Mouse (Mus musculus): ENCODE measurements around the gene Ube2q1. TPM values are rescaled to one million over a fixed set of nuclear protein-coding genes. Genes with fewer than 3 reads are reported as not detected.

Ube2q1 gene
- polyA plus RNA-seq (2015; fragmentation: Nextera tagmentation; extraction: Ambion mirVana), result 7.2 and 8.3 TPM in 2 replicates

DNA sequence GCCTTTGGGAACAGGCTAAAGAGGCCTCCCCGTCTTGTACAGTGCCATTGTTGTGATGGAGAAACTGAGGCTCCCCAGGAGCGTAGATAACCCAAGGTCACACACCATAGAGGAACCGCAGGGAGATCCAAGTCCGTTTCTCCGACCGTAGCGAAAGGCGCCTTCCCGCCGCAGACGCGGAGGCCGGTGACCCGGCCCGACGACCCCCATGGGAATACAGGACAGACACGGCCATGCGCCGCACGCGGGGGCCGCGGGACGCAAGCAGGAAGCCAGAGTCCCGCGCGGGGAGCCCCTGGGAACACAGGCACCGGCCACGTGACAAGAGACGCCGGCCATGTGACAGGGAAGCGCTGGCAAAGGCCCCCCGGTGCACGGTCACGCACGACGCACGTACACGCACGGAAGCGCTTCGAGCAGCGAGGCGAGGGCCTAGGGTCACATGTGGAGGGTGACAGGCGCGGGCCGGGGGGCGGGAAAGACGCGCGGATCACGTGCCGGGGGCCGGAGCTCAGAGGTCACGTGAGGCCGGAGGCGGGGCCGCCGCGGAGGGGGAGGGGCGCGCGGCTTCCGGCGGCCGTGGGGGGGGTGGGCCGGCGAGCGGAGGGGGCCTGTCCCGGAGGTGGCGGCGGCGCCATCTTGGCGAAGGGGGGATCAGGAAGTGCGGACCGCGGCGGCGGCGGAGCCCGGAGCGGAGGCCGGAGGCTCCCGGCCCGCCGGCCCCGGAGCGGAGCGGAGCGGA is at the start of gene Ube2q1:
Gene Ube2q1, plus strand, starts transcription at position 649 of the 742 bp plus-strand sequence.
- Histone ChIP-seq H3K4me2 (ENCODE audit: low read depth, low read length) (peak within 1 kb of the TSS; percentile 92), H3K4me3 (ENCODE audit: low read length) (peak within 1 kb of the TSS; percentile 75), H3K4me1 (ENCODE audit: control insufficient read depth, insufficient read depth, low read length) (peaks cover 27% of the 10 kb centered on the region), H3K9me3 (replicated peaks; ENCODE audit: control insufficient read depth, low read length) (no peaks in the 10 kb centered on the region), H3K27me3 (ENCODE audit: control insufficient read depth, insufficient read depth, low read length) (no peaks in the 10 kb centered on the region), H3K27ac (ENCODE audit: low read length) (peak within 1 kb of the TSS; percentile 95), H3K36me3 (ENCODE audit: control insufficient read depth, insufficient read depth) (peaks cover 17% of the 10 kb centered on the region), H3K9ac (ENCODE audit: low read length) (peak within 1 kb of the TSS; percentile 92)
- under 1% methylated on average over 67 of the region's 90 CpGs for WGBS
- peak; percentile 93 for ATAC-seq (replicated peaks; ENCODE audit: extremely low read depth, insufficient read depth, low FRiP score)

- Histone ChIP-seq H3K36me3 (ENCODE audit: control insufficient read depth, insufficient read depth) (no peaks in the 10 kb centered on the region), H3K9me3 (replicated peaks; ENCODE audit: control insufficient read depth, low read length) (no peaks in the 10 kb centered on the region), H3K9ac (ENCODE audit: low read length) (no peak overlapping the region), H3K4me1 (ENCODE audit: control insufficient read depth, insufficient read depth, low read length) (peaks cover 16% of the 10 kb centered on the region), H3K27ac (ENCODE audit: low read length) (no peak overlapping the region), H3K27me3 (ENCODE audit: control insufficient read depth, insufficient read depth, low read length) (no peaks in the 10 kb centered on the region), H3K4me2 (ENCODE audit: low read depth, low read length) (no peak overlapping the region), H3K4me3 (ENCODE audit: low read length) (no peak overlapping the region)
- 9% methylated on average over 4 of the region's 4 CpGs for WGBS
- ATAC-seq (replicated peaks; ENCODE audit: extremely low read depth, insufficient read depth, low FRiP score), result peak; percentile 30; the same call in 1 of the 2 replicates
Measured at GRCm38 (mm10) chr3:89727028-89727427, 46.4 kb upstream of the Ube2q1 start.

- Histone ChIP-seq H3K9me3 (replicated peaks; ENCODE audit: control insufficient read depth, low read length) (no peaks in the 10 kb centered on the region), H3K4me3 (ENCODE audit: low read length) (no peak overlapping the region), H3K4me2 (ENCODE audit: low read depth, low read length) (no peak overlapping the region), H3K27me3 (ENCODE audit: control insufficient read depth, insufficient read depth, low read length) (no peaks in the 10 kb centered on the region), H3K9ac (ENCODE audit: low read length) (no peak overlapping the region), H3K27ac (ENCODE audit: low read length) (no peak overlapping the region), H3K36me3 (ENCODE audit: control insufficient read depth, insufficient read depth) (no peaks in the 10 kb centered on the region), H3K4me1 (ENCODE audit: control insufficient read depth, insufficient read depth, low read length) (peaks cover 17% of the 10 kb centered on the region)
- ATAC-seq (replicated peaks; ENCODE audit: extremely low read depth, insufficient read depth, low FRiP score), result no peak
- 69% methylated on average over 2 of the region's 2 CpGs for WGBS
Measured at GRCm38 (mm10) chr3:89728848-89729247, 44.6 kb upstream of the Ube2q1 start.

DNA sequence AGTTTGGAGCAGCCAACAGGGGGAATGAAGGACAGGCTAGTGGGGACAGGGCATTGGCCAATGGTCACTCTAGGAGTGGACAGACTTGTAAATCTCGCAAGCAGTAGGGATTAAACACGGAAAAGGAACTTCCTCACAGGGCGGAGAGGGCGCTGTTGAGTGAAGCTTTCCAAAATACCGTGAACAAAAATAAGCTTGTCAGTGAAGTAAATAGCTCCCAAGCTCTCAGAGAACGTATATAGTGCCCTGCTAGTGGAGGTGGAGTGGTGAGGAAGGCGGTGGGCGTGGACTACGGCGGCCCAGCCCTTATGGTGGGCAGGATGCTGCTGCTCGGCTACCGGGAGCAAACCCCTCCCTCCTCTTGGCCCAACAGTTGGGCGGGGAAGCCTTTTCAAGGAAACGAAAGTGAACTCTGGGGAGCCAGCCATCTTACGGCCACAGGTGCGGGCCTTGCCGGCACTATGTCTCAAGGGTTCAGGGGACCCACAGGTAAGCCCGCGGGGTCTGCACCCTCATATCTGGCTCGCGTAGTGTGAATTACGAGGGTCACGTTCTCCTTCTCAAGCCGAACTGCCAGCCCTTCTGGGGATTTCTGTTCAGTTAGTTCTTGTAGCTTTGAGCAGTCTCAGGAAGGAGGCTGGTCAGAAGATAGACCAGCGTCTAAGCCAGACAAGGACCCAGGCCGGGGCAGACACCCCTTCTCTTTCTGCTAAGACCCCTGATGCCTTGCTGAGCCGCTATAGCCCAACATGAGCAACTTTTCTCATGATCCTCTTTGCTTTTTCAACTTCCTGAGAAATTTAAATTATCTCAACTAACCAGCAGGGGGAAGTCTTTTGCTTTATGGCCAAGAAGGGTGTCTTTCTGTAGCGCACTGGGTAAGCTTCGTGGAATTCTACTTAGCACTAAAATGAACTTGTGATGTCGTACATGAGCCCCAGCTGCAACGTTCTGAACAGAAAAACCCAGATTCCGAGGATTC is 42.8 kb upstream of the Ube2q1 start:
- H3K27me3 ChIP-seq (ENCODE audit: control insufficient read depth, insufficient read depth, low read length), result no peaks in the 10 kb centered on the region
- WGBS, result 1% methylated on average over 32 of the region's 32 CpGs
- peak overlapping the region; percentile 85 for H3K4me2 ChIP-seq (ENCODE audit: low read depth, low read length)
- ATAC-seq (replicated peaks; ENCODE audit: extremely low read depth, insufficient read depth, low FRiP score), result peak; percentile 92
- no peaks in the 10 kb centered on the region for H3K36me3 ChIP-seq (ENCODE audit: control insufficient read depth, insufficient read depth)
- H3K4me3 ChIP-seq (ENCODE audit: low read length), result peak overlapping the region; percentile 87
- peaks cover 18% of the 10 kb centered on the region for H3K4me1 ChIP-seq (ENCODE audit: control insufficient read depth, insufficient read depth, low read length)
- H3K9ac ChIP-seq (ENCODE audit: low read length), result peak overlapping the region; percentile 84
- peak overlapping the region; percentile 87 for H3K27ac ChIP-seq (ENCODE audit: low read length)
- no peaks in the 10 kb centered on the region for H3K9me3 ChIP-seq (replicated peaks; ENCODE audit: control insufficient read depth, low read length)

- Histone ChIP-seq H3K27me3 (ENCODE audit: control insufficient read depth, insufficient read depth, low read length) (no peaks in the 10 kb centered on the region), H3K4me3 (ENCODE audit: low read length) (no peak overlapping the region), H3K9ac (ENCODE audit: low read length) (no peak overlapping the region), H3K4me1 (ENCODE audit: control insufficient read depth, insufficient read depth, low read length) (peaks cover 19% of the 10 kb centered on the region), H3K27ac (ENCODE audit: low read length) (no peak overlapping the region), H3K9me3 (replicated peaks; ENCODE audit: control insufficient read depth, low read length) (no peaks in the 10 kb centered on the region), H3K4me2 (ENCODE audit: low read depth, low read length) (no peak overlapping the region; the same call in 1 of the 2 replicates), H3K36me3 (ENCODE audit: control insufficient read depth, insufficient read depth) (no peaks in the 10 kb centered on the region)
- 72% methylated on average over 4 of the region's 4 CpGs for WGBS
- no peak for ATAC-seq (replicated peaks; ENCODE audit: extremely low read depth, insufficient read depth, low FRiP score)
Measured at GRCm38 (mm10) chr3:89732091-89732490, 41.3 kb upstream of the Ube2q1 start.

DNA sequence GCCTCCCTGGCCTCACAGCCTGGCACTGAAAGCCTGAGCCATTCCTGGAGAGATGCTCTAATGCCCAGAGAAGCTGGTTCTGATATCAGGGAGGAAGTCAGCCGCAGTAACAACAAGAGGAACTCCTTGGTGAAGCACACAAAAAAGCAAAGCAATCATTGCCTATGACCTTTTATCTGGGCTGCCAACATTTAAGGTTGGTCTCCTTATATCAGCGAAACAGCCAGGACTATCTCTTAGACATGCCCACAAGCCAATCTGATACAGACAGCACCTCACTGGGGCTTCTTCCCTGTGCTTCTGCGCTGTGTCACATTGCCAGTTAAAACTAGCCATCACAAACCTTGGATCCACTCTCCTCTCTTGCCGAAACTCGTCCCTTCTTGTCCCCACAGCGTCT is 34.9 kb upstream of the Ube2q1 start:
- 90% methylated on average over 6 of the region's 6 CpGs for WGBS
- Histone ChIP-seq H3K4me3 (ENCODE audit: low read length) (no peak overlapping the region), H3K4me2 (ENCODE audit: low read depth, low read length) (no peak overlapping the region), H3K9ac (ENCODE audit: low read length) (no peak overlapping the region), H3K9me3 (replicated peaks; ENCODE audit: control insufficient read depth, low read length) (no peaks in the 10 kb centered on the region), H3K27me3 (ENCODE audit: control insufficient read depth, insufficient read depth, low read length) (no peaks in the 10 kb centered on the region), H3K36me3 (ENCODE audit: control insufficient read depth, insufficient read depth) (peaks cover 36% of the 10 kb centered on the region), H3K27ac (ENCODE audit: low read length) (no peak overlapping the region), H3K4me1 (ENCODE audit: control insufficient read depth, insufficient read depth, low read length) (peaks cover 2% of the 10 kb centered on the region; the same call in 1 of the 2 replicates)
- ATAC-seq (replicated peaks; ENCODE audit: extremely low read depth, insufficient read depth, low FRiP score), result no peak

GRCm38 (mm10) chr3:89752307-89752706 is 21.1 kb upstream of the Ube2q1 start:
- no peak overlapping the region for H3K4me3 ChIP-seq (ENCODE audit: low read length)
- no peaks in the 10 kb centered on the region for H3K9me3 ChIP-seq (replicated peaks; ENCODE audit: control insufficient read depth, low read length)
- no peak overlapping the region for H3K27ac ChIP-seq (ENCODE audit: low read length)
- no peak overlapping the region for H3K4me2 ChIP-seq (ENCODE audit: low read depth, low read length)
- no peak overlapping the region for H3K9ac ChIP-seq (ENCODE audit: low read length)
- H3K27me3 ChIP-seq (ENCODE audit: control insufficient read depth, insufficient read depth, low read length), result no peaks in the 10 kb centered on the region
- no peak for ATAC-seq (replicated peaks; ENCODE audit: extremely low read depth, insufficient read depth, low FRiP score)
- H3K36me3 ChIP-seq (ENCODE audit: control insufficient read depth, insufficient read depth), result peaks cover 25% of the 10 kb centered on the region
- WGBS, result 30% methylated on average over 1 of the region's 1 CpGs
- no peaks in the 10 kb centered on the region for H3K4me1 ChIP-seq (ENCODE audit: control insufficient read depth, insufficient read depth, low read length)

DNA sequence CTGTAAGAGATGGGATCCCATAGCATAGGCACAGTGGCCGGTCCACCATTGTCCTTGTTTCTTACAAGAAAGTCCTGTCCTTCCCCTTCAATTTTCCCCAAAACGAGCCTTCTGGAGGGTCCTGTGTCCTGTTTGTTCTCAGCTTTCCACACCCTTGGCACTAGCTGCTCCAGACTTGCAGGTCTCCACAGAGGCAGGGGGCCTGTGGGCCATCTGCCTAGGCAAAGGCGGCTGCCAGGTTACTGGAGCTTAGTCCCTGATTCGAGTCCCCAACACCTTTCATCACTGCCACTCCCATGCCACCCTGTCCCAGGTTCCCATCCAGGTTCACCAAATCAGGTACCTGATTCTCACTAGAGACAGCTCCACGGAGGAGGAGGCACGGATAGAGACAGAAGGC is 18.1 kb upstream of the Ube2q1 start:
- WGBS, result 67% methylated on average over 6 of the region's 6 CpGs
- H3K9ac ChIP-seq (ENCODE audit: low read length), result no peak overlapping the region
- ATAC-seq (replicated peaks; ENCODE audit: extremely low read depth, insufficient read depth, low FRiP score), result no peak

DNA sequence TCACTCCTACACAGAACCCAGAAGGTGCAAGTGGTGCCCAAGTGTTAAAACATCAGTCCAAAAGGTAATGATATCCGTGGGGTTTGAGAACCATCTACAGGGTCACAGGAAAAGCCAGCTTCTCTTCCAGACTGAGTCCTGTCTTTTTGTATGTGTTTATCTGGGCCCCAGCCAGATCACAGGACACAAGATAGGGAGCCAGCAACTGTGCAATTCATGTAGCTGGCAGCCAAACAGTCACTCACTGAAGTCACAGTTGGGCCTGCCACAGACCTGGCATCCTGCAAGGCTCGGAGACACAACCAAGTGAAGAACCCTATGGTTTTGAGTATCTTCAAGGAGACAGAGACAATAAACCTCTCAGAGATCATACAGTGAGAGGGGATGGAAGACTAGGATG is 15.6 kb upstream of the Ube2q1 start:
- H3K4me1 ChIP-seq (ENCODE audit: control insufficient read depth, insufficient read depth, low read length), result no peaks in the 10 kb centered on the region
- H3K9ac ChIP-seq (ENCODE audit: low read length), result no peak overlapping the region
- H3K36me3 ChIP-seq (ENCODE audit: control insufficient read depth, insufficient read depth), result no peaks in the 10 kb centered on the region
- H3K4me2 ChIP-seq (ENCODE audit: low read depth, low read length), result no peak overlapping the region
- WGBS, result 69% methylated on average over 2 of the region's 2 CpGs
- ATAC-seq (replicated peaks; ENCODE audit: extremely low read depth, insufficient read depth, low FRiP score), result no peak
- no peak overlapping the region for H3K4me3 ChIP-seq (ENCODE audit: low read length)
- H3K27me3 ChIP-seq (ENCODE audit: control insufficient read depth, insufficient read depth, low read length), result no peaks in the 10 kb centered on the region
- no peaks in the 10 kb centered on the region for H3K9me3 ChIP-seq (replicated peaks; ENCODE audit: control insufficient read depth, low read length)
- H3K27ac ChIP-seq (ENCODE audit: low read length), result no peak overlapping the region

More for the DNA sequence above, 18.1 kb upstream of the Ube2q1 start:
- Histone ChIP-seq H3K27ac (ENCODE audit: low read length) (no peak overlapping the region), H3K9me3 (replicated peaks; ENCODE audit: control insufficient read depth, low read length) (no peaks in the 10 kb centered on the region), H3K36me3 (ENCODE audit: control insufficient read depth, insufficient read depth) (peaks cover 13% of the 10 kb centered on the region), H3K27me3 (ENCODE audit: control insufficient read depth, insufficient read depth, low read length) (no peaks in the 10 kb centered on the region), H3K4me1 (ENCODE audit: control insufficient read depth, insufficient read depth, low read length) (no peaks in the 10 kb centered on the region), H3K4me2 (ENCODE audit: low read depth, low read length) (no peak overlapping the region), H3K4me3 (ENCODE audit: low read length) (no peak overlapping the region)
